Mouse (Mus musculus) embryonic facial prominence, embryonic 12.5 days (tissue): ENCODE measurements around the gene Egfl8. TPM values are rescaled to one million over a fixed set of nuclear protein-coding genes. Genes with fewer than 3 reads are reported as not detected.

ENCODE experiments used
- ATAC-seq: fragments of 200-750 bp; cut with Nextera tagmentation; 2 replicates; pipeline ENCODE4 v1.8.0; 2017; ENCODE audit not compliant: insufficient number of reproducible peaks, insufficient read depth, low FRiP score, low TSS enrichment
- H3K27ac ChIP-seq: fragments of 300-500 bp; sonication (generic); 2 replicates; pipeline ENCODE4 v1.5.1; 2016; ENCODE audit warnings: mild to moderate bottlenecking
- H3K27me3 ChIP-seq: fragments of 300-500 bp; sonication (generic); 2 replicates; pipeline ENCODE4 v1.6.1; 2016; ENCODE audit warnings: mild to moderate bottlenecking, moderate library complexity
- H3K36me3 ChIP-seq: fragments of 300-500 bp; sonication (generic); 2 replicates; pipeline ENCODE4 v1.6.1; 2016; ENCODE audit warnings: mild to moderate bottlenecking
- H3K4me1 ChIP-seq: fragments of 300-500 bp; sonication (generic); 2 replicates; pipeline ENCODE4 v1.6.1; 2016
- H3K4me2 ChIP-seq: fragments of 300-500 bp; sonication (generic); replicated peaks from 2 replicates; pipeline ENCODE4 v1.6.1; 2016; ENCODE audit warnings: mild to moderate bottlenecking, moderate library complexity
- H3K4me3 ChIP-seq: fragments of 300-500 bp; sonication (generic); 2 replicates; pipeline ENCODE4 v1.5.1; 2016; ENCODE audit warnings: mild to moderate bottlenecking
- H3K9ac ChIP-seq: fragments of 300-500 bp; sonication (generic); 2 replicates; pipeline ENCODE4 v1.6.1; 2016; ENCODE audit warnings: mild to moderate bottlenecking, moderate library complexity
- H3K9me3 ChIP-seq: fragments of 300-500 bp; sonication (generic); 2 replicates; pipeline ENCODE4 v1.6.1; 2016; ENCODE audit warnings: mild to moderate bottlenecking, moderate library complexity
- WGBS: fragments of 180-500 bp; shearing (Covaris S2); methylation state at CpG from one replicate; pipeline ENCODE4 v1.1.7; 2016; 5-methylcytosine and 5-hydroxymethylcytosine counted together
- polyA plus RNA-seq: library from polyadenylated mRNA; unstranded; fragments of >200 nt; fragmentation: Nextera tagmentation; extraction: Ambion mirVana; gene quantifications from 2 replicates; pipeline ENCODE4 v1.2.1, GENCODE M21; 2016

Gene Egfl8
- polyA plus RNA-seq, 1 experiment from 2014 or later, result 7.0 TPM

DNA sequence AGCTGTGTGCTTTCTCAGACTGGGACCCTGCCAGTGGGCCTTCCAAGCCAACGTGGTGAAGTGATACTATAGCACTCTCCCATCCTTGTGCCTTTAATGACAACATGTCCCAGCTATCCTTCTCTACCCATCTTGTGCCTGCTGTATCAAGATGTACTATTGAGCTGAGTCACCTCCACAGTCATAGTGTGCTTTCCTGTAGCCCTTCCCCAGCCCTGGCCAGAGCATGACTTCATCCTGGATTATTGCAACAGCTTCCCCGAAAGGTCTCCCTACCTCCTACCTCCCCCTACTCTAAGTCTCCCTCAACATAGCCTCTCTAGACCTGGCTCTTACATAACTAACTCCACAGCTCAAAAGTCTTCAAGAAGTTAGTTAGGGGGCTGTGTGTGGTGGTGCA lies 19.9 kb upstream of the Egfl8 start:
- ATAC-seq, result no peak
- WGBS, result 72% methylated on average over 2 of the region's 2 CpGs

DNA sequence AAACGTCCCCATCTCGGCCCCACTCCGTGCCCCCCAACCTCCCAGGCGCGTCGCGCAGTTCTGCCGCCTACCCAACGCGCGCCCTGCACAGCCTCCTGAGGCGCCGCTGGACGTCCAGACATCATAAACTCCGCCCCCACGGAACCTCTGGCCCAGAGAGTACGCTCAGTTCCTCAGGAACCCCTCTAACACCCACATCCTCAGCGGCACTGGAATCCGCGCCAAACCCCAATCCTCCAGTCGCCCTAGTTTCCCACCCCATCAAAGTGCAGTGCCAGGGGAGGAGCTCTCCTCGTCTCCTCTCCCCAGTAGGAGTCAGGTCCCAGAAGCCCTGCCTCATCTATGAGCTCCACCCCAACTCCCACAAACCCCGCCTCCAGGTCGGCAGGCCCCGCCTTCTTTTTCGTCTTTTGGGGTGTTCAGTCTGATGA lies 16.5 kb upstream of the Egfl8 start:
- Histone ChIP-seq H3K4me1 (peaks cover 39% of the 10 kb centered on the region), H3K4me2 (peak overlapping the region; percentile 78), H3K27me3 (peaks cover 44% of the 10 kb centered on the region), H3K4me3 (peak overlapping the region; percentile 34), H3K36me3 (no peaks in the 10 kb centered on the region), H3K27ac (no peak overlapping the region), H3K9me3 (no peaks in the 10 kb centered on the region), H3K9ac (peak overlapping the region; percentile 47; the same call in 1 of the 2 replicates)
- ATAC-seq, result 0 out of 2 replicates have a peak, but pooled peaks have one; percentile 16
- WGBS, result 2% methylated on average over 26 of the region's 26 CpGs

More for the DNA sequence above, 19.9 kb upstream of the Egfl8 start:
- H3K4me2 ChIP-seq, result no peak overlapping the region
- H3K9me3 ChIP-seq, result no peaks in the 10 kb centered on the region
- peaks cover 30% of the 10 kb centered on the region for H3K27me3 ChIP-seq
- H3K4me3 ChIP-seq, result no peak overlapping the region
- no peak overlapping the region for H3K9ac ChIP-seq
- no peaks in the 10 kb centered on the region for H3K36me3 ChIP-seq
- peaks cover 15% of the 10 kb centered on the region for H3K4me1 ChIP-seq
- H3K27ac ChIP-seq, result no peak overlapping the region

DNA sequence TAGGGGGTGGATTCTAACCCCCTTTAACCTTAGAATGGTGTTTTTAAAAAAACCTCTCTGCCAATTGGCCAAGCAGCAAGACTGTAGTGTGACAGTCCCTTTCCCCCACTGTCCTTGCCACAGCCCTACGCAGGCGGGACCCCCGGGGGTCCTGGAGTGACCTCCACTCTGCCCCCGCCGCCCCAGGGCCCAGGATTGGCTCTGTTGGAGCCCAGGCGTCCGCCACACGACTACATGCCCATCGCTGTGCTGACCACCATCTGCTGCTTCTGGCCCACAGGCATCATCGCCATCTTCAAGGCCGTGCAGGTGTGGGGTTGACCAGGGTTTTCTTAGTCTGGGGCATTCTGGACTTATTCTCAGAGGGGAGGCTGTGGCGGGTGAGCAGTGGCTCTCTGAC lies 15.9 kb upstream of the Egfl8 start:
- Histone ChIP-seq H3K36me3 (no peaks in the 10 kb centered on the region), H3K9me3 (no peaks in the 10 kb centered on the region), H3K4me3 (peak overlapping the region; percentile 34), H3K4me2 (peak overlapping the region; percentile 78), H3K9ac (no peak overlapping the region), H3K4me1 (peaks cover 39% of the 10 kb centered on the region), H3K27ac (no peak overlapping the region), H3K27me3 (peaks cover 44% of the 10 kb centered on the region)
- WGBS, result 6% methylated on average over 12 of the region's 12 CpGs
- no peak for ATAC-seq

GRCm38 (mm10) chr17:34630761-34631301 lies 15.1 kb upstream of the Egfl8 start:
- Histone ChIP-seq H3K4me3 (peak overlapping the region; percentile 34), H3K4me2 (peak overlapping the region; percentile 78), H3K27ac (no peak overlapping the region), H3K36me3 (no peaks in the 10 kb centered on the region), H3K9me3 (no peaks in the 10 kb centered on the region), H3K27me3 (peaks cover 44% of the 10 kb centered on the region), H3K9ac (peak overlapping the region; percentile 27), H3K4me1 (peaks cover 46% of the 10 kb centered on the region)
- ATAC-seq, result no peak
- WGBS, result 3% methylated on average over 48 of the region's 48 CpGs

DNA sequence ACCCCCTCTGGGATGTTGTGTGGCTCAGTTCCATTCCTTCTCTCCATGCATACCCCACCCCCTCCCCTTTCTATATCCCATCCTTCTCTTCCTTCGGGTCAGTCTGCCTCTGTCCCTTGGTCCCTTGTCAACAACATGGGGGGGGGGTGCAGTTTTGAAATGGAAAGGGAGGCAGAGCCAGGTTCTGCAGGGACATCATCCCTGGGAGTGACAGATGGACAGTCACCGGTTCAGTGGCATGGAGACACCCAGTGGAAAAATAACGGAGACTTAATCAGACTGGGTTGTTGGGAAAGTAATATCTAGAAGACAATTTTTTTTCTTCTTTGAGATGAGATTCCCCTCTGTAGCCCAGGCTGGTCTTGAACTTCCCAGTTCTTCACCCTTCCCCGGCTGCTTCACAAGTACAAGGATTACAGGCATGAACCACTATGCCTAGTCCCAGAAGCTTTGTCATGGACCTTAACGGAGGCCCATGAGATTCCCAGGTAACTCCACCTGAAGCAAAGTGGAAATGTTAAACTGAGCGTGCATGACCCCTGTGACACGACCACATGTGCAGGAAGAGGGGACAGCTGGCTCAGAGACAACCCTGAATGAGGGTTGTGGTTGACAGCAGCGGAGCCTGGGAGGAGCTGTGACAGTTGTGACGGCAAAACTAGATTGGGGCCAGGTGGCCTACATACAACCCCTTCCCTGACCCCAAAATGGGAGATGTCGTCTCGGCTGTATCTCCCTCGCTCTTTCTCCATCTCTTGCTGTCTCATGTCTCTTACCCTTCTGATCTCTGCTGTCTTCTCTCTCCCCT lies 14.2 kb upstream of the Egfl8 start:
- H3K36me3 ChIP-seq, result no peaks in the 10 kb centered on the region
- peaks cover 46% of the 10 kb centered on the region for H3K4me1 ChIP-seq
- peak overlapping the region; percentile 78 for H3K4me2 ChIP-seq
- peak overlapping the region; percentile 68; the same call in 1 of the 2 replicates for H3K4me3 ChIP-seq
- H3K9me3 ChIP-seq, result no peaks in the 10 kb centered on the region
- ATAC-seq, result no peak
- no peak overlapping the region for H3K27ac ChIP-seq
- 13% methylated on average over 12 of the region's 12 CpGs for WGBS
- no peak overlapping the region for H3K9ac ChIP-seq
- H3K27me3 ChIP-seq, result peaks cover 44% of the 10 kb centered on the region

- no peaks in the 10 kb centered on the region for H3K9me3 ChIP-seq
- peak within 1 kb of the TSS; percentile 78 for H3K4me2 ChIP-seq
- peak within 1 kb of the TSS; percentile 68 for H3K4me3 ChIP-seq
- no peak for ATAC-seq
- H3K36me3 ChIP-seq, result no peaks in the 10 kb centered on the region
- peak within 1 kb of the TSS; percentile 89 for H3K27ac ChIP-seq
- H3K4me1 ChIP-seq, result peaks cover 46% of the 10 kb centered on the region
- H3K9ac ChIP-seq, result peak within 1 kb of the TSS; percentile 60
- WGBS, result 2% methylated on average over 16 of the region's 16 CpGs
- peaks cover 44% of the 10 kb centered on the region for H3K27me3 ChIP-seq
Observed at GRCm38 (mm10) chr17:34629221-34629751, 13.5 kb upstream of the Egfl8 start, which contains the start of gene Prrt1. TSS of gene Prrt1 (plus strand) at chr17:34629533.

- 36% methylated on average over 5 of the region's 5 CpGs for WGBS
- H3K27me3 ChIP-seq, result peaks cover 43% of the 10 kb centered on the region
- H3K27ac ChIP-seq, result peak overlapping the region; percentile 89
- peak overlapping the region; percentile 60; the same call in 1 of the 2 replicates for H3K9ac ChIP-seq
- peak overlapping the region; percentile 68 for H3K4me3 ChIP-seq
- no peak for ATAC-seq
- H3K4me1 ChIP-seq, result peaks cover 46% of the 10 kb centered on the region
- H3K9me3 ChIP-seq, result no peaks in the 10 kb centered on the region
- peak overlapping the region; percentile 78 for H3K4me2 ChIP-seq
- H3K36me3 ChIP-seq, result peaks cover 6% of the 10 kb centered on the region
Observed at GRCm38 (mm10) chr17:34628644-34628967, 12.8 kb upstream of the Egfl8 start.

DNA sequence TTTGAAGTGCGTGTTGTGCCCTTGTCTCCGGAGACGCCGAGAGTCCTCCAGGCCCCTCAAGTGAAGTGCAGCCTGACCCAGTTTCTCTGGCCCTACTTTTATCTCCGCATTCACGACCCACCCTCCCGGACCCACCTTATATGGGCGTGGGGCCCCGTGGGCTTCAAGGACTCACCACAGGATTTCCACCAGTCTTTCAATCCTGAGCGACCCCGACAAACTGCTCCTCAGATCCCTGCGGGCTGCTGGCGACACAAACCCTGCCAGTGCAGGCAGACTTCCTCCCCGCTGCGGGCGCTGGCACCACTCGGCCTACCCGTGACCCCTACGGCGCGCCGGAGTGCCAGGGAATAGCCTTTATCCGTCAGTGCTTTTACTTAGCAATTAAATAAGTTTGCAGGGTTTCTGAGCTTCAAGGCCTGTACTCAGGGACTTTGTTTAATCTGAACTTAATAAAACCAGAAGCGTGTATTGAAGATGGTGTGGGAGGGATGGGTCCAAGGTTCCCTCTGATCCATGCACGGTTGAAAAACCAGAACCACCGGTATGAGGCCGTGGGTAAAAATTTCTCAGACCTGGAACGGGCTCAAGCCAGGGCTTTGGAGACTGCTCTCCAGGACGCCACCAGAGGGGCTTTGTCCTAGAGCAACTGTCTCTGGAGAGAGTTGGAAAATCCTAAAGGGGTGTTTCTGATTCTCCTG lies 12.3 kb upstream of the Egfl8 start, which contains the start of gene Ppt2:
Gene Ppt2, minus strand, starts transcription at position 568 of the 701 bp plus-strand sequence.
- H3K27me3 ChIP-seq, result peaks cover 38% of the 10 kb centered on the region
- no peak for ATAC-seq
- peak within 1 kb of the TSS; percentile 60 for H3K9ac ChIP-seq
- no peaks in the 10 kb centered on the region for H3K9me3 ChIP-seq
- WGBS, result 4% methylated on average over 29 of the region's 29 CpGs
- peaks cover 11% of the 10 kb centered on the region for H3K36me3 ChIP-seq
- H3K4me1 ChIP-seq, result peaks cover 46% of the 10 kb centered on the region
- H3K4me3 ChIP-seq, result peak within 1 kb of the TSS; percentile 68
- peak within 1 kb of the TSS; percentile 89 for H3K27ac ChIP-seq
- peak within 1 kb of the TSS; percentile 78 for H3K4me2 ChIP-seq

GRCm38 (mm10) chr17:34627093-34627942 lies 11.5 kb upstream of the Egfl8 start:
- Histone ChIP-seq H3K4me2 (peak overlapping the region; percentile 78), H3K27me3 (peaks cover 30% of the 10 kb centered on the region), H3K9me3 (no peaks in the 10 kb centered on the region), H3K9ac (peak overlapping the region; percentile 60), H3K4me3 (peak overlapping the region; percentile 68), H3K27ac (peak overlapping the region; percentile 89), H3K36me3 (peaks cover 19% of the 10 kb centered on the region), H3K4me1 (peaks cover 46% of the 10 kb centered on the region)
- under 1% methylated on average over 45 of the region's 45 CpGs for WGBS
- peak; percentile 70 for ATAC-seq

DNA sequence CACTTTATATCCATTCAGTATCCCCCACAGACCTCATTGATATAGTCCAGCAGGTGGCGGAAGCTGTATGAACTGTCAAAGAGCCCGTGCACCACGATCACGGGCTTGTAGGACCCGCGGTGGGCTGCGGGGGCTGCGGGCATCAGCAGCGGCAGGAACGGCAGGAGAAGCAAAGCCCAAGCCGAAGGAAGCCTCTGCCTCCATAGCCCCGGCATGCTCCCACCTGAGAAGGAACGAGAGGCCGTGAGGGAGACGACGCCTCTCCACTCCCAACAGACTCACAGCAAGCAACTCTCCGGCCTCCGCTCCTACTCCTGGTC lies 11.0 kb upstream of the Egfl8 start:
- H3K9me3 ChIP-seq, result no peaks in the 10 kb centered on the region
- under 1% methylated on average over 18 of the region's 18 CpGs for WGBS
- H3K9ac ChIP-seq, result peak overlapping the region; percentile 60
- peak overlapping the region; percentile 68 for H3K4me3 ChIP-seq
- H3K4me2 ChIP-seq, result peak overlapping the region; percentile 78
- peak; percentile 8 for ATAC-seq
- peaks cover 23% of the 10 kb centered on the region for H3K36me3 ChIP-seq
- H3K4me1 ChIP-seq, result peaks cover 44% of the 10 kb centered on the region
- peaks cover 24% of the 10 kb centered on the region for H3K27me3 ChIP-seq
- H3K27ac ChIP-seq, result peak overlapping the region; percentile 89
